Mouse (Mus musculus) adrenal gland, postnatal 10 days (tissue): ENCODE data around the gene Rnf208. TPM values are rescaled to one million over a fixed set of nuclear protein-coding genes. Genes with fewer than 3 reads are reported as not detected.

Experiments
- DNase-seq: peaks from one replicate; pipeline ENCODE4 v3.0.0; 2021; ENCODE audit warnings: mixed read lengths
- total RNA-seq, 2 experiments: library from RNA; stranded (reverse); gene quantifications; 2 replicates each; pipeline ENCODE4 v1.2.3; 2021

The Rnf208 gene
- total RNA-seq, 2 experiments from 2014 or later = 6.4 to 7.3 TPM

- DNase-seq = peak; percentile 87
These were observed 37.1 kb downstream of the Rnf208 start for GRCm38 (mm10) chr2:25278928-25279882.

GRCm38 (mm10) chr2:25285551-25285950 lies 43.5 kb downstream of the Rnf208 start:
- DNase-seq = no peak

GRCm38 (mm10) chr2:25286314-25286713 lies 44.3 kb downstream of the Rnf208 start:
- DNase-seq = no peak

- DNase-seq = no peak
These were observed 45.0 kb downstream of the Rnf208 start for GRCm38 (mm10) chr2:25286837-25287636.

- DNase-seq = no peak
These were observed 46.0 kb downstream of the Rnf208 start, which contains the start of gene Tmem210 for GRCm38 (mm10) chr2:25287927-25288649. Gene Tmem210 (plus strand): TSS chr2:25288145.

- no peak for DNase-seq
These were observed 46.8 kb downstream of the Rnf208 start for GRCm38 (mm10) chr2:25288734-25289345.

- peak; percentile 68 for DNase-seq
These were observed 47.6 kb downstream of the Rnf208 start, which contains the start of gene Lrrc26 for GRCm38 (mm10) chr2:25289651-25290050. Gene Lrrc26 (plus strand): TSS chr2:25289915.

GRCm38 (mm10) chr2:25290101-25290815 lies 48.2 kb downstream of the Rnf208 start:
- DNase-seq = peak; percentile 67

GRCm38 (mm10) chr2:25290816-25291130 lies 48.7 kb downstream of the Rnf208 start:
- DNase-seq = no peak

GRCm38 (mm10) chr2:25291184-25292053 lies 49.4 kb downstream of the Rnf208 start:
- peak; percentile 22 for DNase-seq

GRCm38 (mm10) chr2:25292054-25292544 lies 50.0 kb downstream of the Rnf208 start:
- no peak for DNase-seq

GRCm38 (mm10) chr2:25292856-25293255 lies 50.8 kb downstream of the Rnf208 start:
- DNase-seq = peak; percentile 87

- DNase-seq = no peak
These were observed 51.7 kb downstream of the Rnf208 start for GRCm38 (mm10) chr2:25293706-25294105.

Other genes starting within 250 kb of the Rnf208 start
- gene Nsmf, start 187.9 kb upstream of the Rnf208 start, total RNA-seq = 10 to 100 TPM; 53.4 to 68.3 TPM
- 1 to 10 TPM; 7.0 to 9.7 TPM for gene Entpd8, start 162.0 kb upstream of the Rnf208 start, total RNA-seq
- gene Noxa1, start 147.1 kb upstream of the Rnf208 start, total RNA-seq = not detected
- gene Nrarp, start 61.5 kb upstream of the Rnf208 start, total RNA-seq = 10 to 100 TPM; 15.1 to 15.5 TPM
- 10 to 100 TPM; 13.9 to 19.5 TPM for gene Tor4a, start 45.4 kb upstream of the Rnf208 start, total RNA-seq
- 10 to 100 TPM; 46.3 to 48.8 TPM for gene Nelfb, start 30.8 kb upstream of the Rnf208 start, total RNA-seq
- gene Stpg3, start 27.6 kb upstream of the Rnf208 start, total RNA-seq = not detected
- not detected for gene Fam166a, start 23.5 kb upstream of the Rnf208 start, total RNA-seq
- 100 to 1,000 TPM; 264 to 293 TPM for gene Tubb4b, start 17.6 kb upstream of the Rnf208 start, total RNA-seq
- not detected for gene Slc34a3, start 7.9 kb upstream of the Rnf208 start, total RNA-seq
- gene Rnf224, start 5.5 kb upstream of the Rnf208 start, total RNA-seq = not detected
- gene Cysrt1, start 197 bp downstream of the Rnf208 start, total RNA-seq = not detected
- gene AL732309.1, start 4.6 kb downstream of the Rnf208 start, total RNA-seq = 1 to 10 TPM; 2.3 to 3.3 TPM
- 10 to 100 TPM; 27.7 to 31.0 TPM for gene Tmem203, start 13.2 kb downstream of the Rnf208 start, total RNA-seq
- gene Tprn, start 20.4 kb downstream of the Rnf208 start, total RNA-seq = 10 to 100 TPM; 11.2 to 11.4 TPM
- 10 to 100 TPM; 48.0 to 52.2 TPM for gene Ssna1, start 30.2 kb downstream of the Rnf208 start, total RNA-seq
- 10 to 100 TPM; 61.0 to 73.1 TPM for gene Anapc2, start 30.2 kb downstream of the Rnf208 start, total RNA-seq
- gene Tmem210, start 45.9 kb downstream of the Rnf208 start, total RNA-seq = not detected
- not detected for gene Lrrc26, start 47.7 kb downstream of the Rnf208 start, total RNA-seq
- 1 to 10 TPM; 7.3 to 9.6 TPM for gene Grin1, start 76.9 kb downstream of the Rnf208 start, total RNA-seq
- 10 to 100 TPM; 41.5 to 41.9 TPM for gene Man1b1, start 90.1 kb downstream of the Rnf208 start, total RNA-seq
- gene Dpp7, start 114.1 kb downstream of the Rnf208 start, total RNA-seq = 10 to 100 TPM; 15.4 to 19.1 TPM
- gene Uap1l1, start 123.4 kb downstream of the Rnf208 start, total RNA-seq = 10 to 100 TPM; 11.2 to 11.8 TPM
- 1 to 10 TPM; 3.3 to 5.3 TPM for gene Sapcd2, start 130.1 kb downstream of the Rnf208 start, total RNA-seq
- 10 to 100 TPM; 11.7 to 15.1 TPM for gene Entpd2, start 153.6 kb downstream of the Rnf208 start, total RNA-seq
- 10 to 100 TPM; 67.8 to 83.9 TPM for gene Npdc1, start 157.1 kb downstream of the Rnf208 start, total RNA-seq
- 1 to 10 TPM in 1 of 2 experiments, under 1 TPM in 1; 0.67 to 1.1 TPM for gene Fut7, start 181.0 kb downstream of the Rnf208 start, total RNA-seq
- 10 to 100 TPM; 21.1 to 27.4 TPM for gene Abca2, start 186.4 kb downstream of the Rnf208 start, total RNA-seq
- under 1 TPM; 0.90 to 0.91 TPM for gene Clic3, start 214.6 kb downstream of the Rnf208 start, total RNA-seq
- 10 to 100 TPM; 33.1 to 42.3 TPM for gene Paxx, start 218.8 kb downstream of the Rnf208 start, total RNA-seq
- gene Ptgds, start 227.8 kb downstream of the Rnf208 start, total RNA-seq = 1 to 10 TPM; 3.8 to 3.9 TPM